Mouse (Mus musculus): ENCODE results near the gene Galnt18.

DNA sequence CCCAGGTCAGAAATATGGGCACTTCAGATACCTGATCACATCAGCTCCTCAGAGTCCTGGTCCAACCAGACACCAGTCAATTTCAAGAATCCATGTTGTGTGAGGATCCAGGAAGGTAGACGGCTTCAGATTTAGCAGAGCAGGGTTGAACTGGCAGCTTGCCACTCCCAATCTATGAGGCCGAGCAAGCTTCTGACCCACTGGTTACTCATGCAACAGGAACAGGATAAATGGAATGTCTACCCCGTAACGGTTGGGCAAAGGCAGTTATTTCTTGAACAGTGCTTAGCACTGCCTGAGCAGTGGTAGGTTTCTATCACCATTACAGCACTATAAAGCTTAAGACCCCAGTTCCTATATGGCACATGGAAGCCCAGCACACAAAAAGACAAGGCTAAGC is 148.5 kb downstream of the Galnt18 start:
- TF ChIP-seq CTCF (IDR thresholded peaks at IDR 0.05; ENCODE audit: low read depth): no peak
- TF ChIP-seq EP300 (IDR thresholded peaks at IDR 0.05; ENCODE audit: low read depth): no peak
